ENCODE assay signal across 16 mouse cellular contexts in genomic region chr5:97880115-97880514, GRCm38 (mm10).
"Had no signal": no experiment of that assay in that cellular context is flagged by ENCODE, and none has a peak within 500 bp of the region (broad histone marks: within the 10 kb centered on the region; RNA-seq: fewer than 3 reads in every experiment).

No protein-coding gene starts in this region.

- H3K27me3 ChIP-seq: liver, embryonic 13.5 days; megakaryocyte, embryonic 14.5 days; neural tube, embryonic 13.5 days had no signal

- DNase-seq: kidney, adult 2 months; kidney, postnatal 25 days; layer of hippocampus, adult 9-11 months; liver, embryonic 13.5 days; lung, adult 2 months; lung, postnatal 14 days; lung, postnatal 4 days; midbrain, embryonic 14.5 days; retina, postnatal 1 day; thymus, adult 18-20 months; thymus, postnatal 36 days had no signal

- H3K4me1 ChIP-seq: liver, embryonic 13.5 days; megakaryocyte, embryonic 14.5 days; neural tube, embryonic 13.5 days had no signal

- H3K9me3 ChIP-seq: liver, embryonic 13.5 days; megakaryocyte, embryonic 14.5 days; midbrain, embryonic 10.5 days; neural tube, embryonic 13.5 days had no signal

- H3K4me3 ChIP-seq: layer of hippocampus, adult 2 months; liver, embryonic 13.5 days; megakaryocyte, embryonic 14.5 days; midbrain, embryonic 10.5 days; neural tube, embryonic 13.5 days had no signal

- H3K9ac ChIP-seq: liver, embryonic 13.5 days; neural tube, embryonic 13.5 days had no signal

- H3K27ac ChIP-seq: kidney, postnatal 0 days; layer of hippocampus, adult 2 months; liver, embryonic 13.5 days; midbrain, embryonic 10.5 days; neural tube, embryonic 13.5 days had no signal

- H3K36me3 ChIP-seq: liver, embryonic 13.5 days; neural tube, embryonic 13.5 days had no signal

- H3K4me2 ChIP-seq: liver, embryonic 13.5 days; neural tube, embryonic 13.5 days had no signal
